Mouse (Mus musculus): ENCODE results near the gene Gm20481. TPM values are rescaled to one million over a fixed set of nuclear protein-coding genes. Genes with fewer than 3 reads are reported as not detected.
A peak's percentile ranks its signal among the peaks of the same experiment; 100 is the strongest.
"Not testable (repeated sequence)": the region's sequence is repeated elsewhere in the genome, so short reads cannot be mapped to it uniquely, and the experiment has no call there.

Gene Gm20481
- polyA plus RNA-seq, 1 experiment from 2014 or later, result not detected

DNA sequence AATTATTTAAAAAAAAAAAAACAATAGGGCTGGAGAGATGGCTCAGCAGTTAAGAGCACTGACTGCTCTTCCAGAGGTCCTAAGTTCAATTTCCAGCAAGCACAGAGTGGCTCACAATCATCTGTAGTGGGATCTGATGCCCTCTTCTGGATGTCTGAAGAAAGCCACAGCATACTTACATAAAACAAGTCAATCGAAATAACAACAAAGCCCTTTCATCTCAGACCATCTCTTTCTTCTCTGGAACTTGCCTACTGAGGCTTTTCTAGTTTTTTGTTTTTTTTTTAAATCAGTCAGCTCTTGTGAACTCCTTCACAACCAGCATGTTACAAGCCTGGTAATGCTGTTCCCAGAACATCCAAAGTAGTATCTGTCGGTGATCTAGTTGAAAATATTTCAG, 10.9 kb downstream of the Gm20481 start:
- no peaks in the 10 kb centered on the region for H3K9me3 ChIP-seq (ENCODE audit: control insufficient read depth, low read length)
- WGBS, result 30% methylated on average over 2 of the region's 2 CpGs
- peaks cover under 1% of the 10 kb centered on the region; the same call in 1 of the 2 replicates for H3K36me3 ChIP-seq (ENCODE audit: control insufficient read depth, insufficient read depth, low read length)
- H3K9ac ChIP-seq (ENCODE audit: low read length), result peak overlapping the region; percentile 95
- ATAC-seq (ENCODE audit: low FRiP score) (no peak), DNase-seq (ENCODE audit: low spot score, missing footprints) (peak; percentile 87)
- peaks cover 15% of the 10 kb centered on the region for H3K4me1 ChIP-seq (ENCODE audit: control insufficient read depth, insufficient read depth, low read length)
- peak overlapping the region; percentile 94 for H3K4me3 ChIP-seq (ENCODE audit: low read depth, low read length)
- peak overlapping the region; percentile 87 for H3K4me2 ChIP-seq
- no peak overlapping the region; the same call in 1 of the 2 replicates for H3K27ac ChIP-seq (ENCODE audit: low read depth, low read length)
- H3K27me3 ChIP-seq (ENCODE audit: control insufficient read depth, insufficient read depth, low read length), result no peaks in the 10 kb centered on the region

GRCm38 (mm10) chr17:34981690-34982180, 12.0 kb downstream of the Gm20481 start, which contains the start of gene Lsm2:
Gene Lsm2, plus strand, starts transcription at chr17:34981862.
- peak within 1 kb of the TSS; percentile 95 for H3K9ac ChIP-seq (ENCODE audit: low read length)

GRCm38 (mm10) chr17:34982328-34982727, 12.6 kb downstream of the Gm20481 start:
- Histone ChIP-seq H3K27ac (ENCODE audit: low read depth, low read length) (peak overlapping the region; percentile 90), H3K4me1 (ENCODE audit: control insufficient read depth, insufficient read depth, low read length) (peaks cover 15% of the 10 kb centered on the region), H3K4me3 (ENCODE audit: low read depth, low read length) (peak overlapping the region; percentile 94), H3K9ac (ENCODE audit: low read length) (peak overlapping the region; percentile 95), H3K27me3 (ENCODE audit: control insufficient read depth, insufficient read depth, low read length) (no peaks in the 10 kb centered on the region), H3K4me2 (peak overlapping the region; percentile 87), H3K36me3 (ENCODE audit: control insufficient read depth, insufficient read depth, low read length) (peaks cover 8% of the 10 kb centered on the region; the same call in 1 of the 2 replicates), H3K9me3 (ENCODE audit: control insufficient read depth, low read length) (no peaks in the 10 kb centered on the region)
- no peak for DNase-seq (ENCODE audit: low spot score, missing footprints)
- ATAC-seq (ENCODE audit: low FRiP score), result peak; percentile 36; the same call in 1 of the 2 replicates
- WGBS, result under 1% methylated on average over 15 of the region's 15 CpGs

More at GRCm38 (mm10) chr17:34981690-34982180, 12.0 kb downstream of the Gm20481 start, which contains the start of gene Lsm2:
- ATAC-seq (ENCODE audit: low FRiP score) (peak; percentile 96), DNase-seq (ENCODE audit: low spot score, missing footprints) (peak; percentile 99)
- Histone ChIP-seq H3K36me3 (ENCODE audit: control insufficient read depth, insufficient read depth, low read length) (peaks cover 8% of the 10 kb centered on the region; the same call in 1 of the 2 replicates), H3K27me3 (ENCODE audit: control insufficient read depth, insufficient read depth, low read length) (no peaks in the 10 kb centered on the region), H3K4me1 (ENCODE audit: control insufficient read depth, insufficient read depth, low read length) (peaks cover 15% of the 10 kb centered on the region), H3K4me3 (ENCODE audit: low read depth, low read length) (peak within 1 kb of the TSS; percentile 94), H3K4me2 (peak within 1 kb of the TSS; percentile 87), H3K9me3 (ENCODE audit: control insufficient read depth, low read length) (no peaks in the 10 kb centered on the region), H3K27ac (ENCODE audit: low read depth, low read length) (peak within 1 kb of the TSS; percentile 90)
- WGBS, result under 1% methylated on average over 58 of the region's 58 CpGs

DNA sequence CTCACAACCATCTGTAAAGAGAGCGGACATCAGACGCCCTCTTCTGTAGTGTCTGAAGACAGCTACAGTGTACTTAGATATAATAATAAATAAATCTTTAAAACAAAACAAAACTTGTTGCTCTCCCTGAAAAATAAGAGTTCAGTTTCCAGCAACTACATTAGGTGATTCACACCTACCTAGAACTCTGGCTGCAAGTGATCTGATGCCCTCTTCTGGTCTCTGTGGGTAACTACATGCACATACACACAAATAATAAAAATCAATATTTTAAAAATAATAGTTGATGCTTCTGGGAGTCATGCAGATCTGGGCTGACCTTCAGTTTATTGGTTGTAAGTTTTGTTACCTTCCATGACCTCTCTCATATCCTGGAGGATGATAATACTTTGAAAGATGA, 14.5 kb downstream of the Gm20481 start:
- no peaks in the 10 kb centered on the region for H3K27me3 ChIP-seq (ENCODE audit: control insufficient read depth, insufficient read depth, low read length)
- peaks cover 15% of the 10 kb centered on the region for H3K4me1 ChIP-seq (ENCODE audit: control insufficient read depth, insufficient read depth, low read length)
- peaks cover 8% of the 10 kb centered on the region; the same call in 1 of the 2 replicates for H3K36me3 ChIP-seq (ENCODE audit: control insufficient read depth, insufficient read depth, low read length)

DNA sequence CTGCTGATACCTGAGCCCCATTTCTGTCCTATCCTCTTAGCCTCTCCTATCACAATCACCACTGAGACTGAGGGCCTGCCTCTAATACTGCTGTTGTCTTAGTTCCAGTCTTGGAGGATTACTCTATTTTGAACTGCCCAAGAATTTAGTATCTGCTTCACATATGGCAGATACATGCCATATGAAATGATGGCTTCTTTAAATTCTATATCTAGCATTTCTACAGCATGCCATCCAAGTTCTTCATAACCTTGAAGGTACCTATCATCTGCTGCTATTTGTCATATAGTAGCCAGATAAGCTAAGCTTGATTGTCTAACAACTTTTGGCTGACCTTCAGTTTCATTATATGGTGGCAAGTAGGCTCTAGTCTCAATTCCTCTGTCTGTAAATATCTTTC, 25.0 kb downstream of the Gm20481 start:
- DNase-seq (ENCODE audit: low spot score, missing footprints) (peak; percentile 72), ATAC-seq (ENCODE audit: low FRiP score) (no peak)
- Histone ChIP-seq H3K27me3 (ENCODE audit: control insufficient read depth, insufficient read depth, low read length) (no peaks in the 10 kb centered on the region), H3K9me3 (ENCODE audit: control insufficient read depth, low read length) (no peaks in the 10 kb centered on the region), H3K9ac (ENCODE audit: low read length) (no peak overlapping the region), H3K4me1 (ENCODE audit: control insufficient read depth, insufficient read depth, low read length) (peaks cover 5% of the 10 kb centered on the region), H3K36me3 (ENCODE audit: control insufficient read depth, insufficient read depth, low read length) (peaks cover 4% of the 10 kb centered on the region; the same call in 1 of the 2 replicates), H3K4me3 (ENCODE audit: low read depth, low read length) (no peak overlapping the region), H3K27ac (ENCODE audit: low read depth, low read length) (no peak overlapping the region), H3K4me2 (no peak overlapping the region)

More for the DNA sequence above, 14.5 kb downstream of the Gm20481 start:
- DNase-seq (ENCODE audit: low spot score, missing footprints) (no peak), ATAC-seq (ENCODE audit: low FRiP score) (no peak)
- Histone ChIP-seq H3K9me3 (ENCODE audit: control insufficient read depth, low read length) (no peaks in the 10 kb centered on the region), H3K4me3 (ENCODE audit: low read depth, low read length) (no peak overlapping the region), H3K27ac (ENCODE audit: low read depth, low read length) (no peak overlapping the region), H3K9ac (ENCODE audit: low read length) (no peak overlapping the region), H3K4me2 (no peak overlapping the region)
- 86% methylated on average over 2 of the region's 2 CpGs for WGBS

DNA sequence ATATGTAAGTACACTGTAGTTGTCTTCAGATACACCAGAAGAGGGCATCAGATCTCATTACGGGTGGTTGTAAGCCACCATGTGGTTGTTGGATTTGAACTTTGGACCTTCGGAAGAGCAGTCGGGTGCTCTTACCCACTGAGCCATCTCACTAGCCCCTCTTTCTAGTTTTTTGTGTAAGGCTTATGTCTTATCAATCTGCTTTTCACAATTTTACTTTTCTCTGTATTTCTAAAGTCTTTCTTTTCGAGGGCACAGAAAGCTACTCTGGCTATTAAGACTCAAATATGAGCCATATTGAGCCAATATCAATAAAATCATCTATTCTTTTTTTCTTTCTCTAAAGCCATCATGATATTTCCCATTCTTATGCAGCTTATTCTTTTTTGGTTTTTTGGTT, 25.5 kb downstream of the Gm20481 start:
- H3K9ac ChIP-seq (ENCODE audit: low read length); H3K4me3 ChIP-seq (ENCODE audit: low read depth, low read length); H3K27ac ChIP-seq (ENCODE audit: low read depth, low read length); H3K27me3 ChIP-seq (ENCODE audit: control insufficient read depth, insufficient read depth, low read length); H3K4me1 ChIP-seq (ENCODE audit: control insufficient read depth, insufficient read depth, low read length); H3K9me3 ChIP-seq (ENCODE audit: control insufficient read depth, low read length); ATAC-seq (ENCODE audit: low FRiP score); H3K36me3 ChIP-seq (ENCODE audit: control insufficient read depth, insufficient read depth, low read length); H3K4me2 ChIP-seq: not testable (repeated sequence)
- DNase-seq (ENCODE audit: low spot score, missing footprints), result peak; percentile 39
- 96% methylated on average over 4 of the region's 4 CpGs for WGBS

- 97% methylated on average over 4 of the region's 4 CpGs for WGBS
Observed at GRCm38 (mm10) chr17:34995927-34996326, 26.2 kb downstream of the Gm20481 start.

DNA sequence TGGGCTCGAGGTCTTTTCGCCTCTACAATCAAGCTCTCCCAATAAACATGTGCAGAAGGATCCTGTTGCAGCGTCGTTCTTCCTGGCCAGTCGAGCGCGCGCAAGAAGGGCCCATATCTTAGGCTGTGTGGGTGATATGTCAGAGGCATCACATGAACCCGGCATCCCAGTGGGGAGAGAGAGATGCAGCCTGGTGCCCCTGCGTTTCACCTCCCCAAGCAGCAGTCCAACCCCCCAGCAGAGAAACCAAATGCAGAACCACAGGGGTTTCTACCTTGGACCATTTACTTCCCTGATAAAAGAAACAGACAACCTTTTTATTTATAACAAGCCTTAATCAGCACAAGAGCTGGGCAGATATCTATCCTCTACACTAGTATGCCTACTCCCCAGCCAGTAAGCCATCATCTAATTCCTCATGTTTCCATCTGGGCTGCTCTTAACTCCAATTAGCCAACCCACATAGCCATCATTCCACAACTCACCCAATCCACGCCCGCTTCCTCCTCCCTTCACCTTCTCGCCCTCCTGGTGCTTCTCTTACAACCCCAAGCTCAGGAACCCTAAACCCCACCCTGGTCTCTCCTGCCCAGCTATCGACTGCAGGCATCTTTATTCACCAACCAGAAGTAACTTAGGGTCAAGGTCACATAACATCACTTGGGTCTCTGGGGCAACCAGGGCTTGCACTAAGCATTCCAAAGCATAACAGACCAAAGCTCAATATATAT, 26.9 kb downstream of the Gm20481 start:
- Histone ChIP-seq H3K27ac (ENCODE audit: low read depth, low read length) (no peak overlapping the region), H3K36me3 (ENCODE audit: control insufficient read depth, insufficient read depth, low read length) (no peaks in the 10 kb centered on the region; the same call in 1 of the 2 replicates), H3K4me3 (ENCODE audit: low read depth, low read length) (no peak overlapping the region), H3K4me2 (no peak overlapping the region), H3K27me3 (ENCODE audit: control insufficient read depth, insufficient read depth, low read length) (no peaks in the 10 kb centered on the region), H3K9ac (ENCODE audit: low read length) (no peak overlapping the region), H3K9me3 (ENCODE audit: control insufficient read depth, low read length) (no peaks in the 10 kb centered on the region), H3K4me1 (ENCODE audit: control insufficient read depth, insufficient read depth, low read length) (peaks cover 10% of the 10 kb centered on the region)
- DNase-seq (ENCODE audit: low spot score, missing footprints) (peak; percentile 54), ATAC-seq (ENCODE audit: low FRiP score) (no peak)
- 91% methylated on average over 12 of the region's 14 CpGs for WGBS

More at GRCm38 (mm10) chr17:34995927-34996326, 26.2 kb downstream of the Gm20481 start:
- H3K27me3 ChIP-seq (ENCODE audit: control insufficient read depth, insufficient read depth, low read length); H3K4me2 ChIP-seq; H3K9me3 ChIP-seq (ENCODE audit: control insufficient read depth, low read length); H3K4me1 ChIP-seq (ENCODE audit: control insufficient read depth, insufficient read depth, low read length); H3K4me3 ChIP-seq (ENCODE audit: low read depth, low read length); ATAC-seq (ENCODE audit: low FRiP score); H3K9ac ChIP-seq (ENCODE audit: low read length); H3K36me3 ChIP-seq (ENCODE audit: control insufficient read depth, insufficient read depth, low read length); H3K27ac ChIP-seq (ENCODE audit: low read depth, low read length): not testable (repeated sequence)
- peak; percentile 64 for DNase-seq (ENCODE audit: low spot score, missing footprints)

DNA sequence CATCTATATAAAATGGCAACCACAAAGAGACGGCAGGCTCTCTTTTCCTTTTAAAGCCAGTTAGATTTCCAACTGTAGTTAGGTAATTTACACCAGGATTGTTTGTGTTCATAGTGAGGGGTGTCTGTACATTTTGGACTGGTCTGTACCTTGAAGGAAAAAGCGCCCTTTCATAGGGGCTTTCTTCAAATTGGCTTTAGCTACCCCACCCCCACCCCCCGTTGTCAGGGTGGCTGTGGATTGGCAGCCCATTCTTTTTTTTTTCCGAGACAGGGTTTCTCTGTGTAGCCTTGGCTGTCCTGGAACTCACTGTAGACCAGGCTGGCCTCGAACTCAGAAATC, 27.4 kb downstream of the Gm20481 start:
- DNase-seq (ENCODE audit: low spot score, missing footprints) (peak; percentile 66), ATAC-seq (ENCODE audit: low FRiP score) (no peak)
- Histone ChIP-seq H3K36me3 (ENCODE audit: control insufficient read depth, insufficient read depth, low read length) (no peaks in the 10 kb centered on the region), H3K9me3 (ENCODE audit: control insufficient read depth, low read length) (no peaks in the 10 kb centered on the region), H3K4me2 (no peak overlapping the region), H3K9ac (ENCODE audit: low read length) (no peak overlapping the region), H3K4me1 (ENCODE audit: control insufficient read depth, insufficient read depth, low read length) (peaks cover 15% of the 10 kb centered on the region), H3K27ac (ENCODE audit: low read depth, low read length) (no peak overlapping the region), H3K27me3 (ENCODE audit: control insufficient read depth, insufficient read depth, low read length) (no peaks in the 10 kb centered on the region), H3K4me3 (ENCODE audit: low read depth, low read length) (no peak overlapping the region)
- 89% methylated on average over 5 of the region's 5 CpGs for whole genome bisulfite sequencing

Data from midbrain, embryonic 11.5 days (tissue).